Mouse (Mus musculus): ENCODE data around the gene Ppp1r14a. TPM values are rescaled to one million over a fixed set of nuclear protein-coding genes. Genes with fewer than 3 reads are reported as not detected.

Gene Ppp1r14a
- polyA plus RNA-seq, 1 experiment from 2014 or later = 2.5 TPM

GRCm38 (mm10) chr7:29304463-29305262, 15.6 kb downstream of the Ppp1r14a start:
- Histone ChIP-seq H3K4me2 (ENCODE audit: low read length) (peak overlapping the region; percentile 96), H3K9me3 (replicated peaks; ENCODE audit: control insufficient read depth, low read length, poor library complexity, severe bottlenecking) (no peaks in the 10 kb centered on the region), H3K4me3 (ENCODE audit: low read depth, low read length) (peak overlapping the region; percentile 59), H3K36me3 (ENCODE audit: control insufficient read depth, insufficient read depth, low read length) (no peaks in the 10 kb centered on the region), H3K27me3 (ENCODE audit: control insufficient read depth, insufficient read depth, low read depth, low read length) (no peaks in the 10 kb centered on the region), H3K4me1 (ENCODE audit: control insufficient read depth, insufficient read depth, low read length) (peaks cover 27% of the 10 kb centered on the region), H3K27ac (ENCODE audit: low read length) (peak overlapping the region; percentile 91), H3K9ac (ENCODE audit: low read depth, low read length) (peak overlapping the region; percentile 81)
- WGBS = under 1% methylated on average over 38 of the region's 48 CpGs
- ATAC-seq = no peak

GRCm38 (mm10) chr7:29305263-29305988, 16.3 kb downstream of the Ppp1r14a start:
- H3K27me3 ChIP-seq (ENCODE audit: control insufficient read depth, insufficient read depth, low read depth, low read length) = no peaks in the 10 kb centered on the region
- H3K9me3 ChIP-seq (replicated peaks; ENCODE audit: control insufficient read depth, low read length, poor library complexity, severe bottlenecking) = no peaks in the 10 kb centered on the region
- WGBS = 11% methylated on average over 9 of the region's 9 CpGs
- H3K4me1 ChIP-seq (ENCODE audit: control insufficient read depth, insufficient read depth, low read length) = peaks cover 35% of the 10 kb centered on the region
- no peaks in the 10 kb centered on the region for H3K36me3 ChIP-seq (ENCODE audit: control insufficient read depth, insufficient read depth, low read length)
- ATAC-seq = no peak
- peak overlapping the region; percentile 91 for H3K27ac ChIP-seq (ENCODE audit: low read length)
- peak overlapping the region; percentile 81 for H3K9ac ChIP-seq (ENCODE audit: low read depth, low read length)
- H3K4me2 ChIP-seq (ENCODE audit: low read length) = peak overlapping the region; percentile 96
- H3K4me3 ChIP-seq (ENCODE audit: low read depth, low read length) = peak overlapping the region; percentile 59

GRCm38 (mm10) chr7:29306108-29306507, 17.0 kb downstream of the Ppp1r14a start:
- H3K27me3 ChIP-seq (ENCODE audit: control insufficient read depth, insufficient read depth, low read depth, low read length) = no peaks in the 10 kb centered on the region
- H3K4me1 ChIP-seq (ENCODE audit: control insufficient read depth, insufficient read depth, low read length) = peaks cover 42% of the 10 kb centered on the region
- H3K4me2 ChIP-seq (ENCODE audit: low read length) = peak overlapping the region; percentile 96
- peaks cover 4% of the 10 kb centered on the region; the same call in 1 of the 2 replicates for H3K36me3 ChIP-seq (ENCODE audit: control insufficient read depth, insufficient read depth, low read length)
- H3K9ac ChIP-seq (ENCODE audit: low read depth, low read length) = peak overlapping the region; percentile 47
- no peak for ATAC-seq
- 17% methylated on average over 7 of the region's 7 CpGs for WGBS
- H3K4me3 ChIP-seq (ENCODE audit: low read depth, low read length) = peak overlapping the region; percentile 79
- H3K27ac ChIP-seq (ENCODE audit: low read length) = peak overlapping the region; percentile 91
- H3K9me3 ChIP-seq (replicated peaks; ENCODE audit: control insufficient read depth, low read length, poor library complexity, severe bottlenecking) = no peaks in the 10 kb centered on the region

- WGBS = 8% methylated on average over 7 of the region's 7 CpGs
- H3K36me3 ChIP-seq (ENCODE audit: control insufficient read depth, insufficient read depth, low read length) = peaks cover 8% of the 10 kb centered on the region; the same call in 1 of the 2 replicates
- H3K4me3 ChIP-seq (ENCODE audit: low read depth, low read length) = peak overlapping the region; percentile 79
- peak overlapping the region; percentile 96 for H3K4me2 ChIP-seq (ENCODE audit: low read length)
- H3K4me1 ChIP-seq (ENCODE audit: control insufficient read depth, insufficient read depth, low read length) = peaks cover 42% of the 10 kb centered on the region
- H3K27me3 ChIP-seq (ENCODE audit: control insufficient read depth, insufficient read depth, low read depth, low read length) = no peaks in the 10 kb centered on the region
- peak overlapping the region; percentile 85; the same call in 1 of the 2 replicates for H3K9ac ChIP-seq (ENCODE audit: low read depth, low read length)
- H3K9me3 ChIP-seq (replicated peaks; ENCODE audit: control insufficient read depth, low read length, poor library complexity, severe bottlenecking) = no peaks in the 10 kb centered on the region
- peak overlapping the region; percentile 91 for H3K27ac ChIP-seq (ENCODE audit: low read length)
- ATAC-seq = no peak
Observed at GRCm38 (mm10) chr7:29306619-29307018, 17.5 kb downstream of the Ppp1r14a start.

GRCm38 (mm10) chr7:29307350-29308104, 18.4 kb downstream of the Ppp1r14a start:
- Histone ChIP-seq H3K4me2 (ENCODE audit: low read length) (peak overlapping the region; percentile 96), H3K36me3 (ENCODE audit: control insufficient read depth, insufficient read depth, low read length) (peaks cover 9% of the 10 kb centered on the region; the same call in 1 of the 2 replicates), H3K9me3 (replicated peaks; ENCODE audit: control insufficient read depth, low read length, poor library complexity, severe bottlenecking) (no peaks in the 10 kb centered on the region), H3K27ac (ENCODE audit: low read length) (peak overlapping the region; percentile 81), H3K27me3 (ENCODE audit: control insufficient read depth, insufficient read depth, low read depth, low read length) (no peaks in the 10 kb centered on the region), H3K4me1 (ENCODE audit: control insufficient read depth, insufficient read depth, low read length) (peaks cover 44% of the 10 kb centered on the region), H3K9ac (ENCODE audit: low read depth, low read length) (peak overlapping the region; percentile 85), H3K4me3 (ENCODE audit: low read depth, low read length) (peak overlapping the region; percentile 79)
- under 1% methylated on average over 42 of the region's 42 CpGs for WGBS
- ATAC-seq = peak; percentile 63

GRCm38 (mm10) chr7:29309221-29309721, 20.2 kb downstream of the Ppp1r14a start:
- under 1% methylated on average over 36 of the region's 36 CpGs for WGBS
- H3K9me3 ChIP-seq (replicated peaks; ENCODE audit: control insufficient read depth, low read length, poor library complexity, severe bottlenecking) = no peaks in the 10 kb centered on the region
- peak overlapping the region; percentile 96 for H3K4me2 ChIP-seq (ENCODE audit: low read length)
- peak overlapping the region; percentile 85 for H3K9ac ChIP-seq (ENCODE audit: low read depth, low read length)
- H3K27me3 ChIP-seq (ENCODE audit: control insufficient read depth, insufficient read depth, low read depth, low read length) = no peaks in the 10 kb centered on the region
- H3K27ac ChIP-seq (ENCODE audit: low read length) = peak overlapping the region; percentile 81
- peaks cover 61% of the 10 kb centered on the region for H3K4me1 ChIP-seq (ENCODE audit: control insufficient read depth, insufficient read depth, low read length)
- no peak for ATAC-seq
- peak overlapping the region; percentile 79 for H3K4me3 ChIP-seq (ENCODE audit: low read depth, low read length)
- H3K36me3 ChIP-seq (ENCODE audit: control insufficient read depth, insufficient read depth, low read length) = peaks cover 9% of the 10 kb centered on the region; the same call in 1 of the 2 replicates

GRCm38 (mm10) chr7:29309749-29310148, 20.6 kb downstream of the Ppp1r14a start:
- ATAC-seq = no peak
- peaks cover 9% of the 10 kb centered on the region; the same call in 1 of the 2 replicates for H3K36me3 ChIP-seq (ENCODE audit: control insufficient read depth, insufficient read depth, low read length)
- 4% methylated on average over 5 of the region's 5 CpGs for WGBS

GRCm38 (mm10) chr7:29313051-29313450, 23.9 kb downstream of the Ppp1r14a start:
- WGBS = 15% methylated on average over 9 of the region's 9 CpGs
- Histone ChIP-seq H3K9me3 (replicated peaks; ENCODE audit: control insufficient read depth, low read length, poor library complexity, severe bottlenecking) (no peaks in the 10 kb centered on the region), H3K9ac (ENCODE audit: low read depth, low read length) (peak overlapping the region; percentile 61), H3K27me3 (ENCODE audit: control insufficient read depth, insufficient read depth, low read depth, low read length) (no peaks in the 10 kb centered on the region), H3K27ac (ENCODE audit: low read length) (peak overlapping the region; percentile 71), H3K4me2 (ENCODE audit: low read length) (peak overlapping the region; percentile 49), H3K36me3 (ENCODE audit: control insufficient read depth, insufficient read depth, low read length) (peaks cover 9% of the 10 kb centered on the region; the same call in 1 of the 2 replicates), H3K4me3 (ENCODE audit: low read depth, low read length) (peak overlapping the region; percentile 3; the same call in 1 of the 2 replicates), H3K4me1 (ENCODE audit: control insufficient read depth, insufficient read depth, low read length) (peaks cover 73% of the 10 kb centered on the region)
- no peak for ATAC-seq

More at GRCm38 (mm10) chr7:29309749-29310148, 20.6 kb downstream of the Ppp1r14a start:
- H3K4me3 ChIP-seq (ENCODE audit: low read depth, low read length) = peak overlapping the region; percentile 79
- peak overlapping the region; percentile 85 for H3K9ac ChIP-seq (ENCODE audit: low read depth, low read length)
- peaks cover 66% of the 10 kb centered on the region for H3K4me1 ChIP-seq (ENCODE audit: control insufficient read depth, insufficient read depth, low read length)
- H3K27ac ChIP-seq (ENCODE audit: low read length) = no peak overlapping the region
- H3K4me2 ChIP-seq (ENCODE audit: low read length) = peak overlapping the region; percentile 96
- no peaks in the 10 kb centered on the region for H3K9me3 ChIP-seq (replicated peaks; ENCODE audit: control insufficient read depth, low read length, poor library complexity, severe bottlenecking)
- H3K27me3 ChIP-seq (ENCODE audit: control insufficient read depth, insufficient read depth, low read depth, low read length) = no peaks in the 10 kb centered on the region
